Mouse (Mus musculus): ENCODE measurements around the gene Dpp10.

Gene Dpp10

DNA sequence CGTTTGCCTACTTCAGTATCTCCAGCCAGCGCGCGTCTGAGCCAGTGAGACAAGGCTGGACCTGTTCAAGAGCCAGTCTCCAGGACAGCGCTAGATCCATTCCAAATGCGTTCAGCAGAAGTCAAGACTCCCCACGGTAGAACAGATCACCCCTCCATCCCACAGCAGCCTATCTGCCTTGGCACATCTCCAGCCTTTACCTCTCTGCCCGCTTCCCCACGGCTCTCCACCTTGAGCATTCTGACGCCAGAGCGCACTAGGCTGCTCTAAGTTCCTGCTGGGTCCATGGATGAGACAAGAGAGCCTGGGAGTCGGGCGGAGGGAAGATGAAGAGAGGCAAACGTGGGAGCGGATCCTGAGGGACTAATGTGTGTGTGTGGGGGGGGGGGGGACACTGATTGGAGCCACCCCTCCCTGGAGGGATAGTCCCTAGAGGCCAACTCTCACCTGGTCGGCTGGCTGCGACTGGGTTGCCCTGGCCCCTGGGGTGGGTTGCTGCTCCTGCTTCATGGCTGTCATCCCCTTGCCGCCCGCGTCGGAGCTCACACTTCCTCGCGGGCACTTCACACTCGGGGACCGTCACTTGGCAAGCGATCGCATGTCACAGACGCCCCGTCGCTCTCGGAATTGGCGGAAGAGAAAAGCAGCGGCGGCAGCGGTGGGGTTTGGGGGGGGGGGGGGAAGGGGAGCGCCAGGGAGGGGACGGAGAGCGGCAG is at the start of gene Dpp10:
TSS of gene Dpp10 (minus strand) at position 635 of the 716 bp plus-strand sequence.
- in situ Hi-C loops (cut with MboI, MseI) = no loop called here

- in situ Hi-C loops (cut with MboI, MseI) = no loop called here
These were observed 3.2 kb upstream of the Dpp10 start for GRCm38 (mm10) chr1:124048544-124048943.

DNA sequence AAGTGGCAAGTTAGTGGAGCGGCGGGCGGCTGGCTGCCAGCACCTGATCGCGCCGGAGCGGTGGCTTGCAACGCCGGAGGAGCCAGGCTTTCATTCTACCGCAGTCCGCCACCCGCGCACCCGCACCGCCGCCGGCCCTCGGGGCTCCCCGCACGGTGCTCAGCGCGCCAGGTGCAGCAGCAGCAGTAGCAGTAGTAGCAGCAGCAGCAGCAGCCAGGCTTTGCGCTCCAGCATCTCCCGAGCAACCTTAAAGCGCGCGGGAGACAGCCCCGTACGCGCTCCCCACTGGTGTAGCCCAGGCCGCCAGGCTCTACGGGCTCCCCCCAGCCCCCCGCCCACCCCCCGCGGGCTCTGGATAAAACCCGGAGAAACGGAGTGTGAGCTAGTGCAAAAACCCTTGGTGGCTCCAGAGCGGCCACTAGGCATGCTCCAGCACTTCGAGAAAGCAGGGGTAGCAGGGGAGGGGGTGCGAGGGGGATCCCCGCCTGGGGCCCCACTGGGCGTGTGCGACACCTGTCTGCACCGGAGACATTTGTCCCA is 472 bp upstream of the Dpp10 start:
- in situ Hi-C loops (cut with MboI, MseI) = no loop called here

- in situ Hi-C loops (cut with MboI, MseI) = no loop called here
These were observed 1.2 kb downstream of the Dpp10 start for GRCm38 (mm10) chr1:124044161-124044560.

DNA sequence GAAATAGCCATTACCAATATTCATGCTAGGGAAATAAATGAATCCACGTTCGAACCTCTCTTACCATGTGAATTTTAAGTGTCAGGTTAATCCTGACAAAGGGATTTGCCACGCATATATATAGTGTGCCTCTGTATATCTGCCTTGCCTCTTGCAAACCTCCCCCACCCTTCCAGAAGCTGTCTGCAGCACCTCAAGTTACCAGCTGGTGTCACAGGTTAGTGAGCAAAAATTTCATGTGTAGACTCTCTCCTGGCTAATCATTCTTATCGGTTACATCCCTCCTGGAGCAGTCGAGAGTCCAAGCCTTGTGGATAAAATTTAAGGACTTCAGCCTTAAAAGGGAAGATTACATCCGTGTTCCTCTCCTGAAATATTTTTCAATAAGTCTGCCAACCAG is 1.9 kb downstream of the Dpp10 start:
- in situ Hi-C loops (cut with MboI, MseI) = no loop called here

DNA sequence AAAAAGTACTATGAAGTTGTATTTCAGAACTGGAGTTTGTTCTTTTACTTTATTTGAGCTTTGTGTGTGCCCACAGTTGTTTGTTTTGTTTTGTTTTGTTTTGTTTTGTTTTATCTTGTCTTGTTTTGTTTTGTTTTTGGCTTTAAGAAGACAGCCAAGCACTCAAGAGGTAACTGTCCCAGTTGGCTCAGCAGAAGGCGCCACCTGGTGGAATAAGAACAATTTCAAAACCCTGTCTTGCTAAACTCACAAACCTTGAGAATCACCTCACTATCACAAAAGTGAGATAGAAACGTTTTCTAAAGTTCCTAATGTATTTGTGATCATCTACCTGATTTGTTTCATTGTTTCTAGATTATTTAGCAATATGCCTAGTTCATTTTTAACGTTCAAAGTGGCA is 3.8 kb downstream of the Dpp10 start:
- in situ Hi-C loops (cut with MboI, MseI) = no loop called here

DNA sequence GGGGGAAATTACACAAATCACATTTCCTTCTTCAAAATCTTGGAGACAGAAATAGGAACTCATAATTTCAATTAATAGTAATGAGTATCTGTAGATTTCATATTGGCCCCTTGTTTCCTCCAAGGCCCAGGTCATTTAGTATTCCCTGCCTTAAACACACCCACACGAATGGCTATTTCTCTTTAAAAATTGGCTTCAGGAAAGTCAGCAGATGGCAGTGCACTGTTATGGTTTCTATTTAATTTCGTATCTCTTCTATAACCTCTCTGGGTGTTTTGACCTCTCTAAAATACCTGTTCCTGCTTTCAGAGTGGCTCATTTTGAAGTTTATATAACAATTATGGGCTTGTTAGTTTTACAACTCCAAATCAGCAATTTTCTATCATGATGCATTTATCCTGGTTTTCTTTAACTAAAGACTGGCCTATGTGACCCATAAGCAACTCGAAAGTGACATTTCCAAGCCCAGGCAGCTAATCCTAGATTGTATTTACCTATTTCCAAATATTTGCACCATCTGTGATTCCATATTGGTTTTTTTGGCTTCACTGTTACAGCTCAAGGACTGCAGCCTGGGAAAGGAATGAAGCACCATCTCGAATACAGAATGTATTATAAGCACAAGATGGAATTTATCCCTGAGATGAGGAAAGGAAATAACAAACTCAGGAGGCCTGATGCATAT is 9.9 kb downstream of the Dpp10 start:
- in situ Hi-C loops (cut with MboI, MseI) = no loop called here

DNA sequence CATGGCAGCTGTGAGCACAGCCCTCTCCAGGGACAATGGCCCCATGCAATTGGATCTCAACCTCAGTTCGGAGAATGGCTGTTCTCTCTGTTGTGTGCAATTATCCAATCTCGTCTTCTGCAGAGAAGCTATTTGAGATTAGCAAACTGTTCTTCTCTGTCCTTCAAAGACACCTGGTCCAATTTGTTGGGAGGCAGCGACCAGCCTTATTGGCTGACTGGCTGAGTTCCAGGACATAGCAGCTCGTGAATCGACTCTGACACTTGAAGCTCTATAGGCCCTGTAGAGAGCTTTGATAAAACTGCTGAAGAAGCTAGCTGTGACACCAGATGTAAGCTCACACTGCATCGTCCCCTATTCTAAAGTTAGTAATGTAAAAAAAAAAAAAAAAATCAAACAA is 12.7 kb downstream of the Dpp10 start:
- in situ Hi-C loops (cut with MboI, MseI) = no loop called here

DNA sequence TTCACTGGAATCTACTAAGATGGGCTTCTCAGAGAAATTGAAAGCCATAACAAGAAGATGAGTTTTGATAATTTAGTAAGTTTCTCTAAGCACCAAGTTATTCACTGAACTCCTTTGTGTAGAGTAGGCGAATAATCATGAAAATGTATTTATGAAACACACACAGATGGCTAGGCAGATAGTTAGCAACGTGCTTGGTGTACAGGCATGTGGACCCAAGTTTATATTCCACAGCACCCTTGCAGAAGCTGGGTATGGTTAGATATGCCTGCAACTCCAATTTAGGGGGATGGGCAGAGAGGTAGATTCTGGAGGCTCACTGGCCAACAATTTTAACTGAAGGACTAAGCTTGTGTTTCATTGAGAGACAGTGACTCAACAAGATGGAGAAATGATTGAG is 13.4 kb downstream of the Dpp10 start:
- in situ Hi-C loops (cut with MboI, MseI) = no loop called here

GRCm38 (mm10) chr1:124002797-124003196 is 42.6 kb downstream of the Dpp10 start:
- in situ Hi-C loops (cut with MboI, MseI) = no loop called here

DNA sequence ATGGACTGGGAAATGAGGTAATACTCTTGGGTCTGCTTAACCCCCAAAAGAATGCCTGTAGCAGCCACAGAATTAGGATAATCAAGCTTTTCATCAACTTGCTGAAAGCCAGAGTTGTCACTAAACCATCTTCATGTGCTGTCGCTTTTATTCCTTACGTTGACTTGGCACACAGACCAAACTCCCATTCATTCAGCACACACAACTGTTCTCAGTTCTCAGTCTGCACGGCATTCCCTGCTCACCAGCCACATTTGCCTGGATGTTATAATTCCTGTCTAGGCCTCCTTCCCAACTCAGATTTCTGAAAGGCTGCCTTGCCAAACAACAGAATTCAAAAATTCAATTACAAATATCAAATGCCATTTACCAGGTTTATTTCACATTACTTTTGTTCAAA is 49.6 kb downstream of the Dpp10 start:
- in situ Hi-C loops (cut with MboI, MseI) = no loop called here

DNA sequence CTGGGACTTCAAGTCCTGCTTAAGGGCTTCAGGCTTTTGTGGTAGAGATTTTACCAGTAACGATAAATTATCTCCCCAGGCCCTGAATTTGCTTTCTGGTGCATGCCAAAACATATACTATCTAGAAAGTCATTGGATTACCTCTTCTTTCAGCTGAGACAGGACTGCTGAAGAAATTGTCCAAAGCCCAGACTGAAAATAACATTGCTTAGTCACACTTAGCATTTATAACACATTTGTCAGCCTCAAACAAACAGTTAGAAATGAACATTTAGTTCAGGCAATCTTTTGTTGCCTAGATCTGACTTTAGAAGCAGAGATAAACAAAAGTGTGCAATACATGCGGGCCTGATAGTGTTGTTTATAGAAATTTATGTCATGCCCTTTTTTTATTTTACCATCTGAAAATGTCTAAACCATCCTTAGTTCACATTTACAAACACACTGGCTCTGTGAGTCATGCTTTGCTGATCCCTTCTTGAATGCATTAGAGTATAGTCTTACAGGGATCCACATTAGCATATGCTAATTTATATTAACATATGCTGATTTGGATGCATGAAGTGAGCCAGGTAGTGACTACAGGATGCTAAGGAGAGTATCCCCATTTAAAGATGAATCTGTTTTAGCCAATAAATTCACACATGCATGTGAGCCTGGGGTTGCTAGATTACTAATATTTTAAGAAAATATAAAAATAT is 59.9 kb downstream of the Dpp10 start:
- in situ Hi-C loops (cut with MboI, MseI) = no loop called here

DNA sequence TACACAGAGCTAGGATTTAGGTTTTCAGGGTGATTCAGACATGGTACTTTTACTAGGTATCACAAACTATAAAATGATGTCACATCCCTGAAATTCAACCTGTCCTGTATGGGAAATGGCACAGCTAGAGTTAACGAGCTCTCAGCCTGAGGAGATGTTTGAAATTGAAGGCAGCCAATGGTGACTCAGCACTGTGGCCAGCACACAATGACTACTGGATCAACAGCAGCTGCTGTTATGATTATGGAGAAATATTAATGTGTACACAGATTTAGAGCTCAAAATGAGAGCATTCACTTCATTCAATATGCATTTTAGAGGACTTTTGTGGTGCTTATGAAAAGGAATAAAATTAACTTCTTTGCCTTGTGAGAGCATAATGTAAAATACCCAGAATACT is 66.8 kb downstream of the Dpp10 start:
- in situ Hi-C loops (cut with MboI, MseI) = no loop called here

DNA sequence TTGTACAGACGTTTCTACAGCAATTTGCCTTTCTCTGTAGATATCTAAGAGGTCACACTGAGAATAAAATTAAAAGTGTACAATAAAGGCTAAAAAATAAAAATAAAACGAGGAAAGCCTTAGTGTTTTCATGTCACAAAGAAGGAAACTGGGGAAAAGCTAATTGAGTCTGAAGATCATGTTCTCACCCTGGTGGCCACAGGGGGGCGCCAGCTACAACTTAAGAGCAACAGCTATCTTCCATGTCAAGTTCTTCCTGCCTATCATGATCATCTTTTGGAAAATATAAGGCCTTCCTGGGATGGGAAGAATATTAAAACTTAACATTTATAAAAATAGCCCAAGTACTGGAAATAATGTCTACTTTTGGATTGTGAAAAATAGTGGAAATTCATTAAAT is 70.7 kb downstream of the Dpp10 start:
- in situ Hi-C loops (cut with MboI, MseI) = no loop called here

- in situ Hi-C loops (cut with MboI, MseI) = no loop called here
These were observed 99.2 kb downstream of the Dpp10 start for GRCm38 (mm10) chr1:123946149-123946548.

GRCm38 (mm10) chr1:123940826-123941225 is 104.5 kb downstream of the Dpp10 start:
- in situ Hi-C loops (cut with MboI, MseI) = no loop called here

GRCm38 (mm10) chr1:123933812-123934727 is 111.3 kb downstream of the Dpp10 start:
- in situ Hi-C loops (cut with MboI, MseI) = no loop called here

GRCm38 (mm10) chr1:123928003-123928370 is 117.4 kb downstream of the Dpp10 start:
- in situ Hi-C loops (cut with MboI, MseI) = no loop called here

DNA sequence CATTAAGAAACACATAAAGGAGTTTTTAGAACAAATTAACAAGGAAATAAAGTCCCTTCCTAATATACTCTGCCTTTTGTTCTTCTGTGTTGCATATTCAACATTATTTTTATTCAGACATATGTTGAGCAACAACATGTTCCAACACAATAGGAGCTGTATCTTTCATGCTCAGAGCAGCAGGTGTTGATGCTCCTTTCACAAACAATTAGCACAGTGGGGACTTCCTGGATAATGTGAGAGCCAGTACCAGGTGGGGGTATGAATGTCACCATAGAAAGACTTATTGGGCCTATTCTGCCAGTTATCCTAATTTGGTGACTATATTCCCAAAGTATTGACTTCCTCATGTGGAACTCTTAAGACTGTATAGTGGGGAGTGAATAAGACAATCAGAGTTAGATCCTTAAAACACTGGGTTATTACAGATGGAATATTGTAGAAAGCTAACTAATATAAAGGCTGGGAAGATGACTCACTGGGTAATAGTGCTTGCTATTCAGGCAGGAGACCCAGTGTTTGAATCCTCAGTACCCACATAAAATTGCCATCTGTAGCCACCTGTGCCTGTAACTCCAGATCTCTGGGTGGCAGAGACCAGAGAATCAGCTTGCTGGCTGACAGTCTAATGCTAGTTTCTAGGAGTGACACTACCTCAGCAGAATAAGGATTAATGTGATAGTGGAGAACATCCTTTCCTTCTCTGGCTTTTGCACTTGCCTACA is 117.9 kb downstream of the Dpp10 start:
- in situ Hi-C loops (cut with MboI, MseI) = no loop called here

GRCm38 (mm10) chr1:123924905-123925304 is 120.5 kb downstream of the Dpp10 start:
- in situ Hi-C loops (cut with MboI, MseI) = no loop called here

- in situ Hi-C loops (cut with MboI, MseI) = no loop called here
These were observed 121.5 kb downstream of the Dpp10 start for GRCm38 (mm10) chr1:123923907-123924306.

Measured in T-helper 2 cell (primary cell).